Mouse (Mus musculus): Measurements from ENCODE around the gene Ccdc102a. TPM values are rescaled to one million over a fixed set of nuclear protein-coding genes. Genes with fewer than 3 reads are reported as not detected.

Ccdc102a gene
- polyA plus RNA-seq, 1 experiment from 2014 or later: 20.2 TPM

DNA sequence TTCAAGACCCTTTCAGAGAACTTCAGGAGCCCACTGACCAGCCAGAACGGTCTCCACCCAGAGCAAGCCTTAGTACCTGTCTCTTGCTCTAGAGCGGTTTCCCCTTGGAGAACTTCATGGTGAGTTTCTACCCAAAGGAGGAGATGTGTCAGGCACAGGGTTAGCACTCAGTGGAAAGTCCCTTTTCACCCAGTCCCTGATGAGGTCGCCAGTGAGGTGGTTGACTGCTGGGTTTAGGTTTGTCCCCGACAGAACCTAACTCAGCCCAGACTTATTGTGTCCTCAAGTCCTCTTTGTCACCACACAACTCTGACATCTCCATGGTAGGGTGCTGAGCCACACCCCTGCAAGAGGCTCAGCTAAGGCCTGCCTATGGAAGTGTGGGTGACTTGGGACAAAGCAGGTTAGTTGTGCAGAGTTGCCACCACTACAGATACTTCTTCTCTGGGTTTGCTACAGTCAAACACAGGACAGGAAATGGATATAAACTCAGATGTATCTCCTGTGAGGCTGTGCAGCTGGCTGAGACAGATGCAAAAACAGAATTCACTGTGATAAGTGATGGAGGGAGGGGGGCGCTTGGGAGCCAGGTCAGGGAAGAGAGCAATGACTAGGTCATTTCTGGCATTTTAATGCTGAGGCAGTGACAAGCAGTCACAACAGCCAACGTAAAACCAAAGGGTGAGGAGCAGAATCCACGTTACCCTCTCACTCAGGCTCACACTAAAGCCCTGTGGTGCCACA, 35.9 kb upstream of the Ccdc102a start:
- WGBS: 73% methylated on average over 7 of the region's 7 CpGs
- Histone ChIP-seq H3K27ac (ENCODE audit: low read depth, low read length) (no peak overlapping the region), H3K4me1 (ENCODE audit: control insufficient read depth, insufficient read depth, low read length) (no peaks in the 10 kb centered on the region), H3K9me3 (ENCODE audit: control insufficient read depth, low read length) (no peaks in the 10 kb centered on the region), H3K36me3 (ENCODE audit: control insufficient read depth, insufficient read depth, low read length) (no peaks in the 10 kb centered on the region), H3K4me3 (ENCODE audit: low read depth, low read length) (no peak overlapping the region), H3K9ac (ENCODE audit: low read length) (no peak overlapping the region), H3K4me2 (ENCODE audit: low read depth) (no peak overlapping the region), H3K27me3 (ENCODE audit: control insufficient read depth, insufficient read depth, low read length) (no peaks in the 10 kb centered on the region)
- DNase-seq (ENCODE audit: low spot score): no peak
- ATAC-seq (ENCODE audit: insufficient read depth, low FRiP score, low TSS enrichment): no peak

DNA sequence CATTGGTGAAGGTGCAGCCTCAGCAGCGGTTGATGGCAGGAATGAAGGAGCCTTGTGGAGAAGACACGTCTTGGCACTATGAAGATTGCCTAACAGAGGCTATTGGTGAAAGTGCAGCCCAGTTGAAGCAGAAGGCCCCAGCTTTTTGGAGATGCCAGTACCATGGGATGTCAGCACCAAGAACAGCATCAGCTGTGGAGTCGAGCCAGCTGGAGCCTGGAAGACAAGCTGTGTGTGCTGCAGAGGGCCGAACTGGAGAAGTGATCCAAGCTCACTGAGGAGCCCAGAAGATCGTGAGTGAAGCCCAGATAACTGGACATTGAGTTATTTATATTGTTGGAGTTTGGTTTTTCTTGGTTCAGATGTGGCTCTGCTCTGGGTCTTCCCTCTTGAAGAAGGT, 34.2 kb upstream of the Ccdc102a start:
- Histone ChIP-seq H3K27ac (ENCODE audit: low read depth, low read length) (no peak overlapping the region), H3K9me3 (ENCODE audit: control insufficient read depth, low read length) (no peaks in the 10 kb centered on the region), H3K4me1 (ENCODE audit: control insufficient read depth, insufficient read depth, low read length) (no peaks in the 10 kb centered on the region), H3K4me2 (ENCODE audit: low read depth) (no peak overlapping the region), H3K27me3 (ENCODE audit: control insufficient read depth, insufficient read depth, low read length) (no peaks in the 10 kb centered on the region), H3K9ac (ENCODE audit: low read length) (no peak overlapping the region), H3K4me3 (ENCODE audit: low read depth, low read length) (no peak overlapping the region), H3K36me3 (ENCODE audit: control insufficient read depth, insufficient read depth, low read length) (no peaks in the 10 kb centered on the region)
- ATAC-seq (ENCODE audit: insufficient read depth, low FRiP score, low TSS enrichment): no peak
- 83% methylated on average over 5 of the region's 5 CpGs for WGBS
- DNase-seq (ENCODE audit: low spot score): no peak

DNA sequence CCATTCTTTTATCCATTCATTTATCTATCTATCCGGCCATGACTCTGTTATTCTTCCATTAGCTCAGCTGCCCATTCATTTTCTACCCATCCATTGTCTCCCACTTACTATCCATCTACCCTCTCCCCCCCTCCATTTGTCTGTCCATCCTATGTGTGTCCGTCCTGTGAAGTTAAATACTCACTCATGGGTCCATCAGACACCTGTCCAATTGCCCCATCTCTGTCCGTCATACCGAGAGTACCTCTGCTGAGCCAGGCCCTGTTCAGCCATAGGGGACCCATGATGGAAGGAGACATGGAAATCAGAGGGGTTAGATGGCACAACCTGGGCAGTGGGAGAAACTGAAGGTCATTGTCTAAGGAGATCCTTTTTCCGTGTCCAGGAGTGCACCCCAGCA, 32.6 kb upstream of the Ccdc102a start:
- Histone ChIP-seq H3K27ac (ENCODE audit: low read depth, low read length) (no peak overlapping the region), H3K4me2 (ENCODE audit: low read depth) (no peak overlapping the region), H3K9ac (ENCODE audit: low read length) (no peak overlapping the region), H3K9me3 (ENCODE audit: control insufficient read depth, low read length) (no peaks in the 10 kb centered on the region), H3K4me1 (ENCODE audit: control insufficient read depth, insufficient read depth, low read length) (no peaks in the 10 kb centered on the region), H3K36me3 (ENCODE audit: control insufficient read depth, insufficient read depth, low read length) (no peaks in the 10 kb centered on the region), H3K4me3 (ENCODE audit: low read depth, low read length) (no peak overlapping the region), H3K27me3 (ENCODE audit: control insufficient read depth, insufficient read depth, low read length) (no peaks in the 10 kb centered on the region)
- no peak for ATAC-seq (ENCODE audit: insufficient read depth, low FRiP score, low TSS enrichment)
- DNase-seq (ENCODE audit: low spot score): no peak
- 73% methylated on average over 5 of the region's 5 CpGs for WGBS

DNA sequence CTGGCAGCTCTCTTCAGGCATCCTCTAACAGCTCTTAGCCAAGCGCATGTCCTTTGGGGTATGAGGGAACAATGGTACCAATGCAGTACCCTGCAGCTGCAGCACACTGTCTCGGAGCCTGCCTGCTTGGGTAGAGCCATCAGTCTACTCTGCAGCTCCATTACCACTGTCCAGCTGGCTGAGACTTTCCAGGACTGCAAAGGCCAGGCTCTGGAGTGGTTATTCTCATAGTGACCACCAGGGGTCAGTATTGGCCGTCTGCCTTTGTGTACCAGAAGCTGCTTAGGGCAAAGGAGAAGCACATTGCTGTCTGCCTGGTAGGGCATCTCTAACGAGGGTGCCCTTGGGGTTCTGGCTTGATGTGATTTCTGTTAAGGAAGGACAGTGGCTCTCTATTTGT, 32.1 kb upstream of the Ccdc102a start:
- H3K36me3 ChIP-seq (ENCODE audit: control insufficient read depth, insufficient read depth, low read length): no peaks in the 10 kb centered on the region
- no peaks in the 10 kb centered on the region for H3K27me3 ChIP-seq (ENCODE audit: control insufficient read depth, insufficient read depth, low read length)
- WGBS: 19% methylated on average over 4 of the region's 4 CpGs
- H3K9me3 ChIP-seq (ENCODE audit: control insufficient read depth, low read length): no peaks in the 10 kb centered on the region
- peak; percentile 77 for DNase-seq (ENCODE audit: low spot score)
- H3K4me1 ChIP-seq (ENCODE audit: control insufficient read depth, insufficient read depth, low read length): no peaks in the 10 kb centered on the region
- no peak overlapping the region for H3K4me2 ChIP-seq (ENCODE audit: low read depth)
- no peak overlapping the region for H3K4me3 ChIP-seq (ENCODE audit: low read depth, low read length)
- H3K27ac ChIP-seq (ENCODE audit: low read depth, low read length): no peak overlapping the region
- peak; percentile 68 for ATAC-seq (ENCODE audit: insufficient read depth, low FRiP score, low TSS enrichment)
- no peak overlapping the region for H3K9ac ChIP-seq (ENCODE audit: low read length)

DNA sequence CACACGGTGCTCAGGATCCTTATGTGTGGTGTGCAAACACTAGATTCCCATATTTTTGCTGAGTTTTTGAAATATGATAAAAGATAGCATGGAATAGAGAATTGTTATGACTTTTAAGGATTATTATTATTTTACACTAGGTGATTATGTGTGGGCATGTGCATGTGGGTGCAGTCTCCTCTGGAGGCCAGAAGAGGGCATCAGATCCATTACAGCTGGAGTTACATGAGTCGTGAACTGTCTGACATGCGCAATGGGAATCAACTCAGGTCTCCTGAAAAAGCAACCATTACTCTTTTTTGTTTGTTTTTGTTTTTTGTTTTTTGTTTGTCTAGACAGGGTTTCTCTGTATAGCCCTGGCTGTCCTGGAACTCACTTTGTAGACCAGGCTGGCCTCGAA, 31.1 kb upstream of the Ccdc102a start:
- no peak for DNase-seq (ENCODE audit: low spot score)
- Histone ChIP-seq H3K4me1 (ENCODE audit: control insufficient read depth, insufficient read depth, low read length) (no peaks in the 10 kb centered on the region), H3K4me3 (ENCODE audit: low read depth, low read length) (no peak overlapping the region), H3K4me2 (ENCODE audit: low read depth) (no peak overlapping the region), H3K27me3 (ENCODE audit: control insufficient read depth, insufficient read depth, low read length) (no peaks in the 10 kb centered on the region), H3K36me3 (ENCODE audit: control insufficient read depth, insufficient read depth, low read length) (no peaks in the 10 kb centered on the region), H3K9me3 (ENCODE audit: control insufficient read depth, low read length) (no peaks in the 10 kb centered on the region), H3K9ac (ENCODE audit: low read length) (no peak overlapping the region), H3K27ac (ENCODE audit: low read depth, low read length) (no peak overlapping the region)
- WGBS: 89% methylated on average over 4 of the region's 4 CpGs
- ATAC-seq (ENCODE audit: insufficient read depth, low FRiP score, low TSS enrichment): no peak

DNA sequence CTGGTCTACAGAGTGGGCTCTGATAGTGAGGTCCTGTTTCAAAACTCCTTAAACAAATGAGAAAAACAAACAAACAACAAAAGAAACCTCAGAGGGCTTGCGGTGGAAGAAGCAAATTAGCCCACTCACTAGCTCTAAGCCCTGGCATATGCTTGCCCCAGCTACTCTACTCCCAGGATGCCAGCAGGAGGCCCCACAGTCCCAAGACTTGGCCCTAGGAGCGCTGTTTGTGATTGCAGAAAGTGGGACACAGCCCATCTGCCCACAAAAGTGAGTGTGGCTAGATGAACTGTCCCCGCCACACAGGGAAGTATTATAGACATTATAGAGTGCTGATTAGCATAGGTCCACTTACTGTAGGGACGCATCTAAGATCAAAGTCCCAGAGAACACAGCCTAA, 30.5 kb upstream of the Ccdc102a start:
- H3K27ac ChIP-seq (ENCODE audit: low read depth, low read length): no peak overlapping the region
- no peak for DNase-seq (ENCODE audit: low spot score)
- ATAC-seq (ENCODE audit: insufficient read depth, low FRiP score, low TSS enrichment): no peak
- H3K9ac ChIP-seq (ENCODE audit: low read length): no peak overlapping the region
- no peaks in the 10 kb centered on the region for H3K9me3 ChIP-seq (ENCODE audit: control insufficient read depth, low read length)
- 70% methylated on average over 4 of the region's 4 CpGs for whole genome bisulfite sequencing
- no peaks in the 10 kb centered on the region for H3K4me1 ChIP-seq (ENCODE audit: control insufficient read depth, insufficient read depth, low read length)
- H3K4me2 ChIP-seq (ENCODE audit: low read depth): no peak overlapping the region
- no peaks in the 10 kb centered on the region for H3K36me3 ChIP-seq (ENCODE audit: control insufficient read depth, insufficient read depth, low read length)
- no peak overlapping the region for H3K4me3 ChIP-seq (ENCODE audit: low read depth, low read length)
- no peaks in the 10 kb centered on the region for H3K27me3 ChIP-seq (ENCODE audit: control insufficient read depth, insufficient read depth, low read length)

DNA sequence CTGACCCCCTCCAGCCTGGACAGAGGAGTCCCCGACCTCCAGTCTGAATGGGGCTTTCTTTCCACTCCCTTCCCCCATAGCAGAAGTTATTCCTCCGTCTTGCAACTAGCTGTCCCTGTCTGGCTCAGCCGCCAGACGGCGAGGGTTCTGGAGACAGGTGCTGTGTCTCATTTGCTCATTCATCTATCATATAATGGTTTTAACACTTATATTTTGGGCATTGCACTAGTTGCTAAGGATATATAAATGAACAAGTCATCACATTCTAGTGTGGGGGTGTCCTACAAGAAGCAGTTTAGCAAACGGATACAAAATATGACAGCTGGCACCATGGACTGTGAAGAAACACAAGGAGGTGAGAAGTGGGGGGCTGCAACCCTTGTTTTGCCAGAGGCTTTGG, 27.3 kb upstream of the Ccdc102a start:
- no peak overlapping the region for H3K27ac ChIP-seq (ENCODE audit: low read depth, low read length)
- H3K4me3 ChIP-seq (ENCODE audit: low read depth, low read length): no peak overlapping the region
- DNase-seq (ENCODE audit: low spot score) (no peak), ATAC-seq (ENCODE audit: insufficient read depth, low FRiP score, low TSS enrichment) (no peak)
- WGBS: 58% methylated on average over 6 of the region's 6 CpGs
- H3K36me3 ChIP-seq (ENCODE audit: control insufficient read depth, insufficient read depth, low read length): no peaks in the 10 kb centered on the region
- H3K4me2 ChIP-seq (ENCODE audit: low read depth): no peak overlapping the region
- no peaks in the 10 kb centered on the region for H3K27me3 ChIP-seq (ENCODE audit: control insufficient read depth, insufficient read depth, low read length)
- no peak overlapping the region for H3K9ac ChIP-seq (ENCODE audit: low read length)
- no peaks in the 10 kb centered on the region for H3K9me3 ChIP-seq (ENCODE audit: control insufficient read depth, low read length)
- H3K4me1 ChIP-seq (ENCODE audit: control insufficient read depth, insufficient read depth, low read length): no peaks in the 10 kb centered on the region

DNA sequence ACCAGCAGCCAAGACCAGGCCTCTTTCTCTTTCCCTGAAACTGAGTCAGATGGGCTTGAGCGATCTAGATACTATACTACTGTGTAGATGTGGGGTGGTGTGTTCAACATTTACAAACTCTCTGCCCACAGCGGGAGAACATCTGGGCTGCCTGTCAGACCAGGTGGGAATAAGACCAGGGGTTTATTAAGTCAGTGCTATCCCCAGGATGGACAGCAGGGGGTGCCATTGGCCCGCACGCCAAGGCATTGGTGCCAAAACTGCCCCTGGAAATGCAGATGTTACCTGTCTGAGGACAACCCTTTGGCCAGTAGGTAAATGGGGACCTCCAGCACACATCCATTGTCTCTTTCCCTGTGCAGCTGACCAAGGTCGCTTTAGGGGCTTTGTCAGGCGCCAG, 24.7 kb upstream of the Ccdc102a start:
- no peaks in the 10 kb centered on the region for H3K9me3 ChIP-seq (ENCODE audit: control insufficient read depth, low read length)
- no peaks in the 10 kb centered on the region for H3K4me1 ChIP-seq (ENCODE audit: control insufficient read depth, insufficient read depth, low read length)
- WGBS: 15% methylated on average over 6 of the region's 6 CpGs
- no peaks in the 10 kb centered on the region for H3K36me3 ChIP-seq (ENCODE audit: control insufficient read depth, insufficient read depth, low read length)
- no peaks in the 10 kb centered on the region for H3K27me3 ChIP-seq (ENCODE audit: control insufficient read depth, insufficient read depth, low read length)
- peak; percentile 75 for DNase-seq (ENCODE audit: low spot score)
- H3K27ac ChIP-seq (ENCODE audit: low read depth, low read length): no peak overlapping the region
- no peak overlapping the region for H3K4me3 ChIP-seq (ENCODE audit: low read depth, low read length)
- no peak overlapping the region for H3K4me2 ChIP-seq (ENCODE audit: low read depth)
- ATAC-seq (ENCODE audit: insufficient read depth, low FRiP score, low TSS enrichment): no peak
- H3K9ac ChIP-seq (ENCODE audit: low read length): no peak overlapping the region

DNA sequence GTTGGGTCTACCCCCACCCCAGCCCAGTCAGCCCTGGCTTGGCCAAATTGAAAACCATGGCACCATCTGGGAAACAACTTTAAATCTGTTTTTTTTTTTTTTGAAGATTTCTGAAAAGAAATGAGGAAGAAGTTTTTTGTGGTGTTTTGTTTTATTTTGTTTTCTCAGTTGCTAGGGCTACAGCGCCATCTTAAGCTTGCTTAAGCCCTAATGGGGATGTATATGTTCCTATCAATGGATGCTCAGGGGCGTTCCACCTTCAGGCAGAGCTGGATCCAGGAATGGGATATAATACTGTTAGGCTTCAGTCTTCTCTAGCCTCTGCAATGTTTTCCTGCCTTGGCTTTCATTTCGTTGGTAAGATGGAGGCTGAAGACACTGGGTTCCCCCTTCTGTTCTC, 17.3 kb upstream of the Ccdc102a start:
- Histone ChIP-seq H3K36me3 (ENCODE audit: control insufficient read depth, insufficient read depth, low read length) (no peaks in the 10 kb centered on the region), H3K4me3 (ENCODE audit: low read depth, low read length) (no peak overlapping the region), H3K27me3 (ENCODE audit: control insufficient read depth, insufficient read depth, low read length) (no peaks in the 10 kb centered on the region), H3K27ac (ENCODE audit: low read depth, low read length) (no peak overlapping the region), H3K9ac (ENCODE audit: low read length) (no peak overlapping the region), H3K4me2 (ENCODE audit: low read depth) (no peak overlapping the region), H3K4me1 (ENCODE audit: control insufficient read depth, insufficient read depth, low read length) (no peaks in the 10 kb centered on the region), H3K9me3 (ENCODE audit: control insufficient read depth, low read length) (no peaks in the 10 kb centered on the region)
- ATAC-seq (ENCODE audit: insufficient read depth, low FRiP score, low TSS enrichment): no peak
- no peak for DNase-seq (ENCODE audit: low spot score)
- WGBS: 81% methylated on average over 3 of the region's 3 CpGs
